Mouse (Mus musculus): ENCODE data around the gene Gm498. TPM values are rescaled to one million over a fixed set of nuclear protein-coding genes. Genes with fewer than 3 reads are reported as not detected.

The Gm498 gene
- total RNA-seq, 2 experiments from 2014 or later, result not detected

DNA sequence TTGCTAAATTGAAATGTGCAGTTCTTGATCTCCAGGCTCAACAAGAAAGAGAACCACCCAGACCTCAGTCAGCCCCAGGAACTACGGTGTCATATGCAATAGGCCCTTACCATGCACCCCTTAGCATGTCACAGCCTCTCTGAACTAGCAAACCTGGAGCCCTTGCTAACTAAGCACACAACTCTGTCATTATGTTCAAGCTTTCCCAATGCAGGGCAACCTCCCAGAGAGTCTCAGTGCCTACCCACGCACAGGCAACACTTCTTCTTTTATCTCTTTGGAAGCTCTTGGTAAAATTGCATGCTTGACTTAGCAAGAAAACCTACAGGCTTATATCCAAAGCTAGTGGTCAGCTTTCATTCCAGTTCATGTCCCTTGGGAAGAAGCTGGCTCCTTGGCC, 24.5 kb downstream of the Gm498 start:
- peak; percentile 25 to 41 for DNase-seq (ENCODE audit: low spot score in 2 of 2)

DNA sequence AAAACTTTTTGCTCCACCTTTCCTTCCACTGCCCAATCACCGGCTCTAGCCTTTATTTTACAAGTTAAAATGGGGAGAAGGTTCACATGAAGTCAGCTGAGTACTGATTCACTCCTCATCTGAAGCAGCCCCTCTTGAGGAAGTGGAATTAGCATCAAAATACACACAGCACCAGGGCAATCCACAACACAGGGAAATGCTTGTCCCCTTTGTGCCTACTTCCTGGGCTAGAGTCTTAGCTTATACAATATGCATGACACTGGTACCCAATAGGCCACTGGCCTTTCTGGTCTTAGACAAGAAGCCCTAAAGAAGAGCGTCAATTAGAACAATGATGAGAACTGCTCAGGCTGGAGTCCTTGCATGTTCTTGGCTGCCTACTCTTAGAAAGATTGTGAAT, 25.7 kb downstream of the Gm498 start:
- DNase-seq (ENCODE audit: low spot score in 2 of 2), result no peak

DNA sequence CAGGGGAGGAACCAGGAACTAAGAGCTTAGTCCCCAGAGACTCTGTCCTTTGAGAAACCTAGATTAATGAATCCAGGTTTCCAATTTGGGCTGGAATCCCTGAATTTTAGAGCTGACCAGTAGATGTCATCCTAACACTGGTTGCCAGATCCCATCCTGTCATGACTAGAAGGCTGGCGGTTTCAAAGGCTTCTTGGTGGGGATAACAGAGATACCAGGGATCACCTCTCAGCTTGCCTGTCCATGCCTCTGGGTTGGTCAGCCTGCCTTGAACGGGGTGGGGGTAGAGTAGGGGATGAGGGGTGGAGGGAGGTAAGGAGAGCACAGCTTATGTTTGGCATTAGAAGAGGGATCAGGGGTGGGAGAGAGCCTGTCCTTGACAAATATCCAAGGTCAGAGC, 34.0 kb downstream of the Gm498 start:
- peak in 1 of 2 experiments; percentile 18 for DNase-seq (ENCODE audit: low spot score in 2 of 2)

DNA sequence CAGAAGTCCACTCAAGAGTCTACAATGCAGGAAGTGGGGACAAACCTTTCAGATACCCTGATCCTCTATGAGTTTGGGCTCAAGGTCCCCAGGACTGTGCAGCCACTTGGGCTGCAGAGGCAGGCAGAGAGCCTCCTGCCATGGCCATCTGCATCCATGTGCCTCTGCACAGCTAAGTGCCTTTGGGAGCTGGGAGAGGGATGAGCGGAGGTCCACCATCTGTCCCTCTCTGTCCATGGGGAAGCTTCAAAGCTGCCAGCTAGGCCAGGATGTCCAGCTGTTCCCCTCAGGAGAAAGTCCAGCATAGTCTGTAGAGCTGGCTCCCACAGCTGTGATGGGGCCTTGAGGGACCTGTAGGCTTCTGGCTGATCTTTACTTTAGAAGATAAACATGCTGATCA, 38.5 kb downstream of the Gm498 start:
- no peak for DNase-seq (ENCODE audit: low spot score in 2 of 2)

DNA sequence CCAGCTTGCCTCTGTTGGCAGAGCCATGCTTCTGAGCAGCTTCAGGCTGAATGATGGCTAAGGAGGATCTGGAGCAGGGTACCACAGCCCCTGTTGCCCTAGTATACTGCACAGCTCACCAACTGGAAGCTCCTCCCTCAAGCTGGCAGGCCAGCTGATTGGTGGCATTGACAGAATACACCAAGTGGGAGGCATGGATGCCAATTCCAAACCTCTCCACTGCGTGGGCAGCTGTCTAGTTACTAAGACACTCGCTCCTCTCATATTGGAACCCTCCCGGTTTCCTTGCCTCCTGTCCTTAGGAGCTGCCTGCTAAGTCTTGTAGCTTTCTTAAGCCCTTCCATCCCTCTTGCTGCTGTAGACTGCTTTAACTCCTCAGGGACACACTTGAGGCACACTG, 39.0 kb downstream of the Gm498 start:
- peak; percentile 9 to 24 for DNase-seq (ENCODE audit: low spot score in 2 of 2)

DNA sequence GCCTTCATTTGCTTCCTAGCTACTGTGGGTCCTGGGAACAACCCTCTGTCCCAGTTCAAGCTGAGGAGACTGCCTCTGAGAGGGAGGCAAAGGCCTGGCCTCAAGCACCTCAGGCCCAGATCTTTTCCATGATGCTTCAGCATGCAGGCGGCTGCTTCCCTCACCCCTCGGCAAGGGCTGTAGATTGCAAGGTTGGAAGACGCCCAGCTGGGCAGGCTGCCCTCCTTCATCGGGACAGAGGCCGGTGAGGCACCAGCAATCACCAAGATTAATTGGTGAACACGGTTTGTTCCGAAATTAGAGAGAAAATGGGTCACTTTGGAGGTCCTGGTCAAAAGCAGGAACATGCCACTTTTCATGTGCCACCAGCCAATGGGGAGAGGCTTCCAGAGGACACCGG, 47.0 kb downstream of the Gm498 start:
- DNase-seq (ENCODE audit: low spot score in 2 of 2), result no peak

DNA sequence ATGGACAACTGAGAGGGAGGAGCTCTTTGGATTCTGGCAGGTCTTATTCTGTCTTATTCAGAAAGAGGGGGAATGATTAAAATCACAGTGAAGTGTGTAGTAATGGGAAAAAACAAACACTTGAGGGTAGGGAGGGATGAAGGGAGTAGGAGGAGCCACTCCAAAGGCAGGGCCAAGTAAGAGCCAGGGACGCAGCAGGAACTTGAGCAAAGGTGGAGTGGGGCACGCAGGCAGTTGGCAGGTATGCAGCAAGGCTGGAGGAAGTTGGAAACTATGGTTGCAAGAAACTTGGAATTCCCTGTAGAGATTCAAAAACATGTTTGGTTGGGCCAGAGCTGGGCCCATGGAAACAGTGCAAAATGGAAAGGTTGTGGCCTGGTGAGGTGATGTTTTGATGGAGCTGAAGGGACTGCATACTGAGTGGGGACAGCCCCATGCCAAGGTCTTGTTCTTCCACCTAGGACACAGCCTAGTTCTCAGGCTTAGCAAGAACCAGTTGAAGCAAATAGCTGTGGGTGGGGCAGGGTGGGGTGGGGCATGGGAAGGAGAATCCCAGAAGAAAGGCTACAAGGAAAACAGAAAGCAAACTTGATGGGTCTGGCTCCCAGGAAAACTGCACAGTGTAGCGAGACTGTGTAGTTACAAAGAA, 52.5 kb downstream of the Gm498 start:
- DNase-seq (ENCODE audit: low spot score in 2 of 2), result no peak

DNA sequence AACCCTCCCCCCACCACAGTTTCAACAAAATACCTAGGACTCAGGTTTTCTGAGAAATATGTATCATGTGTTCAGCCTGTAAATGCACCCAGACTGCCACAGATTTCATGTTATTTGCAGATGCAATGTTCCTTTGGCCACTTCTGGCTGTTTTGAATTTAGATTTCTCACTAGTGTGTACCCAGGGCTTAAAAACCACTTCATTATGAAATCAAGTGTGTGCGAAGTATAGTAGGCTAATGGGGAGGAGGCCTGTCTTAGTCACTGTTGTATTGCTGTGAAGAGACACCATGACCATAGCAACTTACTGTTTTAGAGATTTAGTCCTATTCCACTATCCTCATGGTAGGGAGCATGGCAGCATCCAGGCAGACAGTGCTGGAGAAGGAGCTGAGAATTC, 63.3 kb downstream of the Gm498 start:
- no peak for DNase-seq (ENCODE audit: low spot score in 2 of 2)

DNA sequence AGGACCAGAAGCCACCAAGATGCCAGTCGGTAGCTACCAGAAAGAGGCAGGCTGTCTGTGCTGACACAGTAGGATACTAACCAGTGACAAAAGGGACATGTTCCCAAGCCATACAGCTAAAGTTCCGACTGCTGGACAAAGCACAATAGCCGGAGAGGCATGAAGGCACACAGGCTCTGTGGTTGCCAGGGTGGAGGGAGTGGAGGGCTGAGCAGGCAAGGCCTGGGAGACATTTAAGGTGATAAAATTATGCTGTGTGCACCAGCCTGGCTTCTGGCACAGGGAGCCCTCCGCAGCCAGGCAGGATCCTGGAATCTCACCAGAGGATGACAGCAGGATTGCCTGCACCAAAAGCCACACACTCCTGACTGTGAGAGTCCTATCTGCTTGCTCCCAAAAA, 72.0 kb downstream of the Gm498 start:
- DNase-seq (ENCODE audit: low spot score in 2 of 2), result peak; percentile 2 to 7

DNA sequence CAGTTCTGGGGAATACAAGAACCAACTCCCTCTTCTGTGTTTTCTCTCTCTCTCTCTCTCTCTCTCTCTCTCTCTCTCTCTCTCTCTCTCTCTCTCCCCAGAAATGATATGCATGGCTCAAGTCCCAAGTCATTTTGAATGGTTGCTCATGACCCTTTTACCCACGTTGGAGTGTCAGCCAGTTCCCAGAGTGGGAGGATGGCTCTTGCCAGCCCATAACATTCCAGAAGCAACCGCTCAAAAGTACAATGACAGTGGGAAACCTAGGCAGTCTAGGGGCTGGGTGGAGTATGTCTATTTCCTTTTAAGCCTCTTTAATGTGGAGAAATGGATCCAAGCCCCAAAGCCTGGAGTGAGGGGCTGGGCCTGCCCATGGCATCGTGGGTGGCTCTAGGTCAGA, 72.8 kb downstream of the Gm498 start:
- DNase-seq (ENCODE audit: low spot score in 2 of 2), result no peak

DNA sequence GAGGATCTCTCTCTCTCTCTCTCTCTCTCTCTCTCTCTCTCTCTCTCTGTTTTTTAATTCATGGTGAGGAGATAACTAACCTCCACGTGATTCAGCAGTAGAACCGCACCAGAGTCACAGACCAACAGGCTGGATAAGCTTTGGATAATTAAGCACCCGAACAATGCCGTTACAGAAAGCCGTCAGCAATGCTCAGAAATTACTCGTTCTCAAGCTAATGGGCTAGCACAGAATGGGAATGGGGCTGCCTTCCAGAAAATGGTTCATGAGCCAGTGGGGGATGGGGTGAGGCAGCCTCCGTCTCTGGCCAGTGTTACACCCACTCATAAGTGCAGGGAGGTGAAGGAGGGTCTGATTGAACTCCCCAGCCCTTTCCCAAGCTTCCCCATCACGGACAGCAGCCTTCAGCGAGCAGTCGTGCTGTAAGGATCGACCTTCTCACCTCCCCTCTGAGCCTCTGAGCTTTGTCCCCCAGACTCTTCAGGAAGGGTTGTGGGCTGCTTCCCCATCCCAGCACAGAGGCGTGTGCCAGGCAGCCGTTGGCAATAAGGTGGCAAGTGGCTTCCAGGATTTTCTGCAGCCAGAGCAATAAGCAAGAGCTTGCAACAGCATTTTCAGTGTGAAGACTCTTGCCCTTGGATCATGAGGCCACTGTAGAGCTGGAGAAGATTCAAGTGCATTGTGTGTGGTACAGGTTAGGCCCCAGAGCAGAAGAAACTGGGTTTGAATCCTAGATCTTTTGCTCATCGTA, 76.5 kb downstream of the Gm498 start:
- no peak for DNase-seq (ENCODE audit: low spot score in 2 of 2)

DNA sequence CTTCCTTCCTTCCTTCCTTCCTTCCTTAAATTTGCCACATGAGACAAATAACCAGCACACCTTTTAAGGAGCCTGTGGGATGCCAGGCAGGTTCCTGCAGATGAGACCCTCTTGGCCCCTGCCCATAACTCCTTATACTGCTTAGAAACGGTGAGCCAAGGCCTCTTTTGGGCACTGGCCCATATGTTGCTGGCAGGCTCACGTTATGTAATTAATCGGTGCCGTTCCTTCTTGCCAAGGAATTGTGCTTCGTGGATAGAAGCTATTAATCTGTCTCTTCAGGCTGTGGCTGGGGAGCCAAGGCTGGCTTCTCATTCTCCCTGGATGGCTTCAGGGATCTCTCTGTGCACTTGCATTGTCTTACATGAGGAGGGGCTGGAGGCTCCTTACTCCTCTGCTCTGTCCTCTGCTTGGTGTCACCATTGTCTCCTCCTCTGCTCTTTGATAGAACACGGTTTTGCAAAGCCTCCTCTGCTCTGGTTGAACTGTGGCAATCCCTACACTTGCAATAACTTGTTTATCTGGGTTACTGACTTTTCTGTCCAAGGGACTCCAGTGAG, 77.9 kb downstream of the Gm498 start:
- DNase-seq (ENCODE audit: low spot score in 2 of 2), result no peak

Small RNA genes within 50 kb of the gene (microRNA-seq; reads per million reads assigned to microRNA genes)
- gene Mir6404, result 0 reads per million in 2 experiments

Other genes starting within 250 kb of the Gm498 start
- not detected for gene Tnfrsf26, start 238.1 kb upstream of the Gm498 start, total RNA-seq (2021)
- gene Tnfrsf22, start 217.2 kb upstream of the Gm498 start, total RNA-seq (2021), result 1 to 10 TPM; 1.7 to 2.1 TPM
- 1 to 10 TPM; 1.0 to 1.1 TPM for gene Tnfrsf23, start 181.0 kb upstream of the Gm498 start, total RNA-seq (2021)
- 10 to 100 TPM; 34.1 to 36.6 TPM for gene Osbpl5, start 109.9 kb upstream of the Gm498 start, total RNA-seq (2021)
- not detected for gene Mrgprg, start 99.8 kb upstream of the Gm498 start, total RNA-seq (2021)
- gene Mrgpre, start 82.3 kb upstream of the Gm498 start, total RNA-seq (2021), result 1 to 10 TPM; 6.4 to 7.2 TPM
- 1 to 10 TPM; 4.7 to 9.0 TPM for gene Nadsyn1, start 44.0 kb upstream of the Gm498 start, total RNA-seq (2021)
- gene Dhcr7, start 43.7 kb upstream of the Gm498 start, total RNA-seq (2021), result 10 to 100 TPM; 34.4 to 36.7 TPM
- gene Shank2, start 135.1 kb downstream of the Gm498 start, total RNA-seq (2021), result 100 to 1,000 TPM; 124 to 128 TPM